Mouse (Mus musculus) gastrocnemius, adult 8-10 months (tissue): ENCODE measurements at regions not wholly inside any gene's neighbourhood (a gene's known extent, or its start where the extent isn't known, plus 50 kb on each side); places are given as distances from the start of the nearest gene placed in this dataset.

Experiments used
- DNase-seq, 2 experiments: peaks; one replicate each; pipeline ENCODE4 v3.0.0; 2022; ENCODE audit warnings: low spot score in 2 of 2

GRCm38 (mm10) chr2:117811931-117812330 lies 299.7 kb upstream of the Thbs1 start:
- DNase-seq = no peak

- DNase-seq = no peak
Observed at GRCm38 (mm10) chr2:117819701-117820225, 291.9 kb upstream of the Thbs1 start.

- no peak for DNase-seq
Observed at GRCm38 (mm10) chr2:117820708-117821107, 291.0 kb upstream of the Thbs1 start.

- no peak for DNase-seq
Observed at GRCm38 (mm10) chr2:117825088-117825487, 286.6 kb upstream of the Thbs1 start.

- DNase-seq = no peak
Observed at GRCm38 (mm10) chr2:117827278-117827677, 284.4 kb upstream of the Thbs1 start.

- DNase-seq = no peak
Observed at GRCm38 (mm10) chr2:117838387-117838786, 273.3 kb upstream of the Thbs1 start.

- peak; percentile 51 to 69 for DNase-seq
Observed at GRCm38 (mm10) chr2:117840406-117840805, 271.3 kb upstream of the Thbs1 start.

- no peak for DNase-seq
Observed at GRCm38 (mm10) chr2:117842309-117842986, 269.2 kb upstream of the Thbs1 start.

- no peak for DNase-seq
Observed at GRCm38 (mm10) chr2:117852442-117852841, 259.2 kb upstream of the Thbs1 start.

- DNase-seq = no peak
Observed at GRCm38 (mm10) chr2:117862301-117862700, 249.4 kb upstream of the Thbs1 start.

- no peak for DNase-seq
Observed at GRCm38 (mm10) chr2:117865119-117865518, 246.6 kb upstream of the Thbs1 start.

- no peak for DNase-seq
Observed at GRCm38 (mm10) chr2:117866946-117867345, 244.7 kb upstream of the Thbs1 start.

- no peak for DNase-seq
Observed at GRCm38 (mm10) chr2:117867409-117867808, 244.3 kb upstream of the Thbs1 start.

GRCm38 (mm10) chr2:117868857-117869256 lies 242.8 kb upstream of the Thbs1 start:
- DNase-seq = no peak

GRCm38 (mm10) chr2:117871507-117872282 lies 240.0 kb upstream of the Thbs1 start:
- DNase-seq = no peak

- no peak for DNase-seq
Observed at GRCm38 (mm10) chr2:117877816-117878215, 233.9 kb upstream of the Thbs1 start.

- DNase-seq = no peak
Observed at GRCm38 (mm10) chr2:117882136-117882535, 229.5 kb upstream of the Thbs1 start.

GRCm38 (mm10) chr2:117882890-117883289 lies 228.8 kb upstream of the Thbs1 start:
- DNase-seq = no peak

- no peak for DNase-seq
Observed at GRCm38 (mm10) chr2:117886516-117886915, 225.2 kb upstream of the Thbs1 start.

- DNase-seq = no peak
Observed at GRCm38 (mm10) chr2:117901311-117901710, 210.4 kb upstream of the Thbs1 start.

GRCm38 (mm10) chr2:117902837-117903236 lies 208.8 kb upstream of the Thbs1 start:
- DNase-seq = no peak

- DNase-seq = no peak
Observed at GRCm38 (mm10) chr2:117903705-117904104, 208.0 kb upstream of the Thbs1 start.

- DNase-seq = no peak
Observed at GRCm38 (mm10) chr2:117906509-117906908, 205.2 kb upstream of the Thbs1 start.
